14 mouse cellular contexts compared by ENCODE assay signal in the genomic region with DNA sequence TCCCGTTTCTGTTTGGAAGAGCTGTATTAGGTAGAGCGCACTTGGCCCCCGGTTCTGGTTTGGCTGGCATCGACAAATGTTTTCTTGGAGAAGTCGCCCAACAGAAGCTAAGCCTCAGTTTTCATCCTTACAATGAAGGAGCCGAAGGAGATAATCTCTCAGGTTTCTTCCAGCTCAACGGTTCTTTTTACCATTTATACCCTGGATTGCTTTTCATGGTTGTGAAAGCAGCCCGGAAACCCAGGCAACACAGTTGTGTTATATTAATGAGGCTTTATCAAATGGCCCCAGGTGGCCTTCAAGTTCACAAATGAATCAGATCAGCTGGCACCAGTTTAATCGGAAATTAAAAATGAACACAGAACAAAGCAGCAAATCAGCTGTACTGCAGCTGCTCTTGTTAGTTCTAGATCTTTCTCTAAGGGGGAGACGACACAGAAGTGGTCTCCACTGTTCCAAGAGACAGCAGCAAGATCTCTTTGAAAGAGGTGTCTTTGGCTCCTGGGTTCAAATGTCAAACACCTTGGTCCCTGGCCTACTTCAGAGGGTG. TPM values are rescaled to one million over a fixed set of nuclear protein-coding genes. Genes with fewer than 3 reads are reported as not detected.
DNase-seq lines count a peak whose midpoint lies in the region; ATAC-seq lines count a peak whose summit lies in the region.
"Had no signal": no experiment of that assay in that cellular context is flagged by ENCODE, and none has a peak within 500 bp of the region (broad histone marks: within the 10 kb centered on the region; RNA-seq: fewer than 3 reads in every experiment).

No protein-coding gene starts in this region.

- H3K27me3 ChIP-seq in forebrain, embryonic 12.5 days: no peaks in the 10 kb centered on the region
- no peaks in the 10 kb centered on the region for H3K27me3 ChIP-seq in hindbrain, embryonic 16.5 days (replicated peaks; ENCODE audit: control insufficient read depth, insufficient read depth, low read length)
- H3K27me3 ChIP-seq in neural tube, embryonic 13.5 days: no peaks in the 10 kb centered on the region
- H3K27me3 ChIP-seq: CH12.LX; embryonic facial prominence, embryonic 13.5 days; liver, embryonic 13.5 days had no signal

- WGBS in forebrain, embryonic 12.5 days: 9% methylated on average over 10 of the region's 10 CpGs
- WGBS in hindbrain, embryonic 16.5 days: 21% methylated on average over 10 of the region's 10 CpGs
- 22% methylated on average over 10 of the region's 10 CpGs for WGBS in neural tube, embryonic 13.5 days

- no peak overlapping the region for H3K4me3 ChIP-seq in forebrain, embryonic 12.5 days (replicated peaks)
- no peak overlapping the region for H3K4me3 ChIP-seq in hindbrain, embryonic 16.5 days (ENCODE audit: low read length)
- H3K4me3 ChIP-seq in neural tube, embryonic 13.5 days: no peak overlapping the region
- H3K4me3 ChIP-seq: embryonic facial prominence, embryonic 13.5 days; layer of hippocampus, adult 2 months; liver, embryonic 13.5 days had no signal

- no peak overlapping the region for H3K4me2 ChIP-seq in forebrain, embryonic 12.5 days
- H3K4me2 ChIP-seq in hindbrain, embryonic 16.5 days (ENCODE audit: low read length): no peak overlapping the region
- no peak overlapping the region for H3K4me2 ChIP-seq in neural tube, embryonic 13.5 days
- H3K4me2 ChIP-seq: embryonic facial prominence, embryonic 13.5 days; liver, embryonic 13.5 days had no signal

- no peak overlapping the region for H3K9ac ChIP-seq in forebrain, embryonic 12.5 days
- H3K9ac ChIP-seq in hindbrain, embryonic 16.5 days (ENCODE audit: low read depth, low read length): no peak overlapping the region
- no peak overlapping the region for H3K9ac ChIP-seq in neural tube, embryonic 13.5 days
- H3K9ac ChIP-seq: embryonic facial prominence, embryonic 13.5 days; liver, embryonic 13.5 days had no signal

- peak overlapping the region; percentile 75 for H3K27ac ChIP-seq in forebrain, embryonic 12.5 days
- no peak overlapping the region for H3K27ac ChIP-seq in hindbrain, embryonic 16.5 days (ENCODE audit: low read depth, low read length)
- H3K27ac ChIP-seq in neural tube, embryonic 13.5 days (replicated peaks): peak overlapping the region; percentile 79
- H3K27ac ChIP-seq: embryonic facial prominence, embryonic 13.5 days; layer of hippocampus, adult 2 months; liver, embryonic 13.5 days had no signal

- ATAC-seq in forebrain, embryonic 12.5 days (ENCODE audit: low FRiP score): peak; percentile 66
- peak; percentile 65 for ATAC-seq in hindbrain, embryonic 16.5 days
- ATAC-seq in neural tube, embryonic 13.5 days (ENCODE audit: low read depth): peak; percentile 47; the same call in 1 of the 2 replicates
- ATAC-seq: intestine, embryonic 16.5 days had no signal

- H3K36me3 ChIP-seq in forebrain, embryonic 12.5 days (replicated peaks): no peaks in the 10 kb centered on the region
- H3K36me3 ChIP-seq in hindbrain, embryonic 16.5 days (ENCODE audit: control insufficient read depth, insufficient read depth, low read length): no peaks in the 10 kb centered on the region
- H3K36me3 ChIP-seq in neural tube, embryonic 13.5 days: no peaks in the 10 kb centered on the region
- H3K36me3 ChIP-seq: embryonic facial prominence, embryonic 13.5 days; liver, embryonic 13.5 days had no signal

- H3K9me3 ChIP-seq in forebrain, embryonic 12.5 days: no peaks in the 10 kb centered on the region
- no peaks in the 10 kb centered on the region for H3K9me3 ChIP-seq in hindbrain, embryonic 16.5 days (ENCODE audit: control insufficient read depth, low read length)
- no peaks in the 10 kb centered on the region for H3K9me3 ChIP-seq in neural tube, embryonic 13.5 days
- H3K9me3 ChIP-seq: embryonic facial prominence, embryonic 13.5 days; liver, embryonic 13.5 days had no signal

- DNase-seq in embryo, embryonic 10.5 days (ENCODE audit: low spot score): peak; percentile 65
- no peak for DNase-seq in spleen, postnatal 36 days (ENCODE audit: low spot score in 2 of 2)
- no peak for DNase-seq in kidney, postnatal 25 days
- no peak for DNase-seq in layer of hippocampus, adult 18-20 months (ENCODE audit: low spot score in 2 of 2)
- DNase-seq: cerebellum, adult 2 months; liver, embryonic 13.5 days; lung, postnatal 36 days had no signal

- H3K4me1 ChIP-seq in forebrain, embryonic 12.5 days: peaks cover 21% of the 10 kb centered on the region
- H3K4me1 ChIP-seq in hindbrain, embryonic 16.5 days (ENCODE audit: control insufficient read depth, insufficient read depth, low read depth, low read length): no peaks in the 10 kb centered on the region
- peaks cover 18% of the 10 kb centered on the region; the same call in 1 of the 2 replicates for H3K4me1 ChIP-seq in neural tube, embryonic 13.5 days (replicated peaks)
- H3K4me1 ChIP-seq: embryonic facial prominence, embryonic 13.5 days had no signal

RNA-seq across cellular contexts. Expression of a gene that starts 27.4 kb away (rescaled TPM):
- polyA plus RNA-seq in forebrain, embryonic 12.5 days (2016; fragmentation: Nextera tagmentation; extraction: Ambion mirVana): 30.9 and 34.1 TPM in 2 replicates
- polyA plus RNA-seq in hindbrain, embryonic 16.5 days (2015; fragmentation: Nextera tagmentation; extraction: Ambion mirVana): 20.5 and 22.3 TPM in 2 replicates
- 24.8 and 27.0 TPM in 2 replicates for polyA plus RNA-seq in neural tube, embryonic 13.5 days (2015; fragmentation: Nextera tagmentation; extraction: Ambion mirVana)
- total RNA-seq in layer of hippocampus, adult 18-20 months (2021): 10 to 100 TPM; 38.5 to 40.8 TPM
